Mouse (Mus musculus) CD4-positive helper T cell, adult 2 months (primary cell): ENCODE measurements at regions not wholly inside any gene's neighbourhood (a gene's known extent, or its start where the extent isn't known, plus 50 kb on each side); places are given as distances from the start of the nearest gene placed in this dataset.
A peak's percentile ranks its signal among the peaks of the same experiment; 100 is the strongest.

Experiments used
- DNase-seq: peaks from one replicate; pipeline ENCODE4 v3.0.0-alpha.2; 2012; ENCODE audit warnings: low read depth, missing footprints, low spot score

DNA sequence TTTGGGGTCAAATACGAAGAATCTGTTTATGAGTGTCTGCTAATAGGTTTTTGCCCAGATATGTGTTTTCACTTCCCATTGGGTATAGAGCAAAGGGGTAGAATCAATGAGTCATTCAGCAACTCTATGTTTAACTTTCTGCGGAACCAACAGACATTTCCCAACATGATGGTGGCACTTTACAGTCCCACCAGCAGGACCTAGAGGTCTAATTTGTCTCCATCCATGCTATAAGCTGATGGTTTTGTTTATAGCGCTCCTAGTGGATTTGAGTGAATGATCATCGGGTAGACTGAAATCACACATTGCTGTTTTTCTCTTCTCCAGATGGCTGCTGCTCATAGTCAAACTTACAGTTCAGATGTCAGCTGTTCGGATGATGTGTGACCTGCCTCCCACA lies 99.7 kb upstream of the Arid5b start:
- no peak for DNase-seq

DNA sequence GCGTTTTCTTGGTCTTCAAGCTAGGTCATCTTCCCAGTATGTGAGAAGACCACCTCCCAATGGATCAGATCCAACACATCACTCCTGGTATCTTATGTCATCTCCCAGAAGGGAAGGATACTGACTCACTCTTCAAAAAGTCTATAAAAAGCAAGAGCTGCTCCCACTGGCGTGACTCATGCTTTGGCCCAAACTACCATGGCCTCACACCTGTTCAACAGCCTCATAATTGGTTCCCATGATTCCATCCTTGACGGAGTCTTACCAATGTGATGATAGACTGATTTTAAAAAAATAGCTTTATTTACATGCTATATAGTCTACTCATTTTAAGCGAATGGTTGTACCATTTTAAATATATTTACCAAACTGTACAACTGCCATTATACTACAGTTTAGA lies 98.9 kb upstream of the Arid5b start:
- DNase-seq: no peak

GRCm38 (mm10) chr10:68373875-68374274 lies 95.3 kb upstream of the Arid5b start:
- no peak for DNase-seq

GRCm38 (mm10) chr10:68371785-68372184 lies 93.2 kb upstream of the Arid5b start:
- no peak for DNase-seq

DNA sequence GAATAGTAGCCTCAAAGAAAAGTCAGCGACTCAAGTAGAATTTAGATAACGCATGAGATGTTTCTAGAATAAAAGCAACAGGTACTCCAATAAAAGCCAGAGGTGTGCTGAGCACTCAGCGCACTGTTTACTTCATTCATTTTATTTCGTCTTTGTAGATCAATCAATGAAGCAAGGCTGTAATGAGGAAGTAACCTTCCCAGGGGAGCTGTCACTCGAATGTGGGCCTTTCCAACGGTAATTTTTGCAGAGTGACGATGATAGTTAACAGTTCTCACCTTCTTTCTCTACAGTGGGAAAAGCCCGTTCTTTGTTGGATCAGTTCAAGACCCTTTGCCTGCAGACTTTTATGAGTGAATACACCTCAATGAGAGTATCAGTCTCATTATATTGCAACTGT lies 92.4 kb upstream of the Arid5b start:
- DNase-seq: no peak

- DNase-seq: no peak
Measured at GRCm38 (mm10) chr10:68366796-68367195, 88.3 kb upstream of the Arid5b start.

DNA sequence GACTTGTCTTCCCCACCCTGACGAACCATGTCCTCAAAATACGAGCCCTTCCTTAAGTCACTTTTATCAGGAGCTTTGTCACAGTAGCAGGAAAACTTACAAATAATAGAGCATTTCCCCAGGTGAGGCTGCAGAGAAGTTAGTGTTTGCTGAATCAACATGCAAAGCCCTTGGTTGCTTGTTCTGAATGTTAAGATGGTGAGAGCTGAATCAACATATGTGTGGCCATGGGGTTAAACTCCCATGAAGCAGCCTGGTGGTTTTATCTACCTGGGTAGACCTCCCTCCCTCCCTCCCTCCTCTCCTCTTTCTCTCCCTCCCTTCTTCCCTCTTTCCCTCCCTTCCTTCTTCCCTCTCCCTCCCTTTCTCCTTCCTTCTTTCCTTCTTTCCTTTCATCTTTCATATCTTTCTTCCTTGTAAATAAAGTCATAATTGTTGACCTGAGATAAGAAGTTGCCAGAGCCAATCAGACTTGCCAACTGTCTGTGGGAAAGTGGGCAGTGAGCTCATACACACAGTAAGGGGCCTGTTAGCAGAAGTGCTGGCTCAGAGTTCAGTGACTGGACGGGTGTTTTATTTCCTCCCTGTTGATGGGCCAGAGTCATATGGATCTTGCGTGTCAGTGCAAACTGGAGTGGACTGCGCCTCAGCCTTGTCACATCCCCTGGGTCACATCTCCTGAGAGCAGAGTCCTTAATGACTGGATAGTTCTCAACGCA lies 82.4 kb upstream of the Arid5b start:
- no peak for DNase-seq

- peak; percentile 9 for DNase-seq
Measured at GRCm38 (mm10) chr10:68359135-68359534, 80.6 kb upstream of the Arid5b start.

DNA sequence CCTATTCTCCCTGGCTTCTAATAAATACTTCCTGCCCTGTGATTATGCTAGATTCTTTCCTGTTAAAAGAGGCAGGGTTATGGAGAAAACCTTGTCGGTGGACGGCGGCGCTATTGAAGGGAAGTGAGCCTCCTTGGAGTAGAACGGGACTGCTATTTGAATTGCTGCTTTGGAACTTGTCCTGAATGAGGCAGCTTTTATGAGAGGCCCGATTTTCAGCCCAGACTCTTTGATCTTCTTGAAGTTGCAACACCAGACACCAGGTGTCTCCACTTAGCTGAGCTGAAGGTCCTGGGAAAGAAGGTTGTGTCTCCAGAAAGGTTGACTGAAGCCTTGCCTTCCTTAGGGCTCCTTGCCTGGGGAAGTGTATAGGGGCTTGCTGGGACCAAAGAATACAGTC lies 78.4 kb upstream of the Arid5b start:
- DNase-seq: peak; percentile 56

- DNase-seq: no peak
Measured at GRCm38 (mm10) chr10:68356521-68356920, 78.0 kb upstream of the Arid5b start.

- DNase-seq: peak; percentile 63
Measured at GRCm38 (mm10) chr10:68356093-68356485, 77.5 kb upstream of the Arid5b start.

- peak; percentile 28 for DNase-seq
Measured at GRCm38 (mm10) chr10:68355471-68356092, 77.0 kb upstream of the Arid5b start.

GRCm38 (mm10) chr10:68354335-68355231 lies 76.0 kb upstream of the Arid5b start:
- peak; percentile 65 for DNase-seq

DNA sequence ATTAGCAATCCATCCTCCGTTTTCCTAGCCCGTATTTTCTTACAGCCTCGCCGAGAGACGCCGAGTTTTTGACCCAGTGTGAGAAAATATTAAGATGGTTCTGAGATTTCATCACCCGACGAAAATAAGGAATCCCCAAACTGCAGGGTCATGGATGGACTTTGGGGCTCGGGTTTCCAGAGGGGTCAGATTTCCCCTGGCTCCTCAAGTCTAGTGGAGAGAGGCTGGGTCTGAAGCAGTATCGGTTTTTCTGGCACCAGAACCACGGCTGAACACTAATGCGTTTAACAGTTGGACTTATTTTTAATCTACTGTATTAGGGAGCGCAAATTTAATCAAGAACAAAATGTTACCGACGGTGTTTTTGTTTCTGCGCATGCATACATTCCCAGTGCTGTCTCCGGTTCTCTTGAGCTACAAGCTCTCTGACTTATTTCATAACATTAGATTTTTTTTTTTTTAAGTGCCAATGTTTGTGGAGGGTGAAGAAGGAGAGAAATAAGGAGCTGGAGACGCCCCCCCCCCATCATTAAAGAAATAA lies 75.2 kb upstream of the Arid5b start:
- DNase-seq: no peak

DNA sequence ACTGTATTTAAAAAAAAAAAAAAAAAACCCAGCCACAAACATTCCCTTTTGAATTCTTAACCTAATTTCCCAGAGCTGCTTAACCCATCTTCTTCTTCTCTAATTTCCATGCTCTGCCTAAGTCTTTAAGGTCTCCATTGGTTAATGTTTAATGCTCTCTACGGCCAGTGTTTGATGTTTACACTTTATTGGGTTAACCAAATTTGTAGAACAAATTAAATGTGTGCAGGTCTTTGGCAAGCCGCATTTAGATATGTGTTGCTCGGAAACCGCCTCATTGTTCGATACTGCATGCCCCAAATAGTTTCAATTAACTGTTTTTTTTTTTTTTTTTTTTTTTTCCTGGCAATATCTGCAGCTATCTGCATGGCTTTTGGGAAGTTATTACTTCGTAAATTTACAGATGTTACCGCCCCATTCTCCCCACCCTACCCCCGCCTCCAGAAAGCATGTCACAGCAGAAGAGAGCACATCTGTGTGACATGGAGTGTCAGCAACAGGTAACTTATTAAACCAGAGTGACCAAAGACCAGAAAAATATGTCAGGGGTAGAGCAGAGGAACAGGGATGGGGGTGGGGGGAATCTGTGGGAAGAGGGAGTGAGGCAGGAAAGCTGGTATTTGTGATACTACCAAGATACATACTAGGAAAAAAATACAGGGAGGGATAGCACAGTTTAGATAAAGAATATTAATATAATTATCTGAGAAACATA lies 73.5 kb upstream of the Arid5b start:
- no peak for DNase-seq

- no peak for DNase-seq
Measured at GRCm38 (mm10) chr10:68351441-68351840, 72.9 kb upstream of the Arid5b start.

DNA sequence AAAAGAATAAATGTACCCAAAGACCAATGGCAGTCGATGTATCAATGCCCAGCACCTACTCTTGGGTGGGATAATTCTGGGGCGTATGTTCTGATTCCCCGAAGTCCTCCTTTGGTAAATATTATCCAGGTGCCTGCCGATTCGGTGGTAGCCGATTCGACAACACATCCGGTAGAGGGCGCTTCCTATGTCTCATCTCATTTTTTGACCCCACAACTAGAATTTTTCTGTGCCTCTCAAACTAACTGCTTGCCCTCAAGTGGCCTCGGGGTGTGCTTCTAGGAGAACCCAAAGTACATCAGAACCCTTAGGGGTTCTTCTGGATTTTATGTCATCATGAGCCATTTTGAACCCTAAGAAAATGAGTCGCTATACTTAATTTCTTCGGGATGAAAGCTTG lies 72.3 kb upstream of the Arid5b start:
- no peak for DNase-seq

GRCm38 (mm10) chr10:68347806-68348205 lies 69.3 kb upstream of the Arid5b start:
- DNase-seq: no peak

DNA sequence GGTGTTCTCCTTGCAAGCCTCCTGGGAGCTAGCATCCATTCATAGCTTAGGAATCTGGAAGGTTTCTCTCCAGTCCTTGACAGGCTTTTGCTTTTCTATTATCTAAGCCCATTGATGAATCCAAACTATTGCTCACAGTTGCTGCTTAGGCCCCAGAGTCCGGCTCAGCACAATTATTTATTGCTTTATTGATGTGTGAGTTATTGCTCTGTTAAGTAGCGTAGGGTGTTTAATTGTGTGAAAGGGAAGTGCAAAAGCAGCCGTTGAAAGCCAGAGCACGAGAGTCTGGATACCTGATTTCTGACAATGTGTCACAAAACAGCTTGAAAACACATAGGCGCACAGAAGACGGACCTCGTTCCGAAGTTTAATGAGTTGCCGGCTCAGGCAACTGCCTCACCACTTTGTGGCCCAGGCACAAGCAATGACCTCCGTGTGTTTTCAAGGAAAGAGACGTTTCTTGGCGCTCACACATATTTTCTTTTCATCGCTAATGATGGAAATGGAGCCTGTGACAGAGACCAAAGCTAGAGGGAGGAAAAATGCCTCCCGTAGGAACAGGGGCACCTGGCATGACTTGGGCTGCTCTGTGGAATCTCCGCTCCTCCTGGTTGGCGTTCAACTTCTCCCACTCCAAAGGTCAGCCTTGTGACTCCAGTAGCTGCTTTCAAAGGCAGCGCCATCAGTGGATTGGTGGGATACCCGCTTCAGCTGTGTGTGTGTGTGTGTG lies 66.6 kb upstream of the Arid5b start:
- no peak for DNase-seq

DNA sequence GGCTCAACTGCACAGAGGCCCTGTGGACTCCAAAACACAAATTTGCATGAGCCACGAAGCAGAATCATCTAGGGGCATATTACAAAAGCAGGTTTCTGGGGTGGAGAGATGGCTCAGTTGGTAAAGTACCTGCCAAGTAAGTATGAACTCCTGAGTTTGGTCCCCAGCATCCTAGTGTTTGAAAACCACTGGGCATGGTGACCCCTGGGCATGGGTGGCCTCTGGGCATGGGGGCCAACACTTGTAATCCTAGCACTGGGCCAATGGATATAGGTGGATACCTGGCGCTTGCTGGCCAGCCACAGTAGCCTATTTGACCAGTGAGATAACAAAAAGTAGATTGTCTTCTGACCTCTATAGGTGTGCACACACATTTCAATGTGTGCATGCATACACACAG lies 65.7 kb upstream of the Arid5b start:
- no peak for DNase-seq

- no peak for DNase-seq
Measured at GRCm38 (mm10) chr10:68334054-68334453, 55.5 kb upstream of the Arid5b start.
